Comparison of ENCODE assay signal across 10 mouse cellular contexts in the genomic region with DNA sequence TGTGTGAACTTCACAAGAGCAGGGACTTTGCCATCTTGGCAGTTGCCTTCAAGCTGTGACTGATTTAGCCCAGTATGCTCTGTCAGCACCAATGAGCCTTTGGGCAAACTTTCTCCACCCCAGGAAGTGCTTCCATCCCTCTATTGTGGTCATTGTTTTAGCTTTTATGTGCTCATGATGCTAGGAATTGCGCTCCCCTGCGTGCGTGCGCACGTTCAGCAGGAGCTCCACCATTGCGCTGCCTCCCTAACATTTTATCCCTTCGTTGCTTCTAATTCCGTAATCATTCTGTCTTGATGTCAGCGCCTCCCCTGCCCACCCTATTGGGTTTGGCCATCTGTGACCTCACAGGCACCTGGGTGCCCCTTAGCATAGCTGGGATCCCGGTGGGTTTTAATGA. TPM values are rescaled to one million over a fixed set of nuclear protein-coding genes. Genes with fewer than 3 reads are reported as not detected.
A peak's percentile ranks its signal among the peaks of the same experiment; 100 is the strongest.
DNase-seq lines count a peak whose midpoint lies in the region; ATAC-seq and TF ChIP-seq lines count a peak whose summit lies in the region.
"Had no signal": no experiment of that assay in that cellular context is flagged by ENCODE, and none has a peak within 500 bp of the region (broad histone marks: within the 10 kb centered on the region; RNA-seq: fewer than 3 reads in every experiment).

No protein-coding gene starts in this region.

- no peaks in the 10 kb centered on the region for H3K9me3 ChIP-seq in liver, embryonic 12.5 days (replicated peaks)

- no peaks in the 10 kb centered on the region for H3K79me2 ChIP-seq in heart, adult 2 months (replicated peaks; ENCODE audit: control insufficient read depth, insufficient read depth, low read length)

- peak overlapping the region; percentile 98; the same call in 1 of the 2 replicates for H3K4me3 ChIP-seq in heart, adult 2 months
- peak overlapping the region; percentile 86 for H3K4me3 ChIP-seq in testis, adult 2 months (ENCODE audit: control insufficient read depth, low read depth, low read length)
- peak overlapping the region; percentile 87 for H3K4me3 ChIP-seq in liver, embryonic 12.5 days

- TF ChIP-seq POLR2A in heart, adult 2 months (IDR thresholded peaks at IDR 0.05; ENCODE audit: insufficient read depth, low read depth, low read length): no peak
- TF ChIP-seq POLR2A in testis, adult 2 months (IDR thresholded peaks at IDR 0.05; ENCODE audit: control insufficient read depth, low read depth, low read length): peak; percentile 52; the same call in 1 of the 2 replicates

- H3K27ac ChIP-seq in heart, adult 2 months: no peak overlapping the region
- 0 out of 2 replicates have a peak overlapping the region, but pooled peaks have one; percentile 14 for H3K27ac ChIP-seq in testis, adult 2 months (ENCODE audit: control insufficient read depth, insufficient read depth, low read depth, low read length)
- peak overlapping the region; percentile 92; the same call in 1 of the 2 replicates for H3K27ac ChIP-seq in liver, embryonic 12.5 days

- H3K4me1 ChIP-seq in heart, adult 2 months (ENCODE audit: control insufficient read depth, insufficient read depth, low read length): peaks cover 9% of the 10 kb centered on the region
- H3K4me1 ChIP-seq in testis, adult 2 months (ENCODE audit: control insufficient read depth, insufficient read depth, low read length): peaks cover 3% of the 10 kb centered on the region
- peaks cover 22% of the 10 kb centered on the region for H3K4me1 ChIP-seq in liver, embryonic 12.5 days

- TF ChIP-seq EP300 in heart, adult 2 months (IDR thresholded peaks at IDR 0.05; ENCODE audit: insufficient read depth, low read depth, low read length): no peak

- H3K36me3 ChIP-seq in heart, adult 2 months (ENCODE audit: control insufficient read depth, insufficient read depth, low read length): no peaks in the 10 kb centered on the region
- H3K36me3 ChIP-seq in testis, adult 2 months (ENCODE audit: control insufficient read depth, insufficient read depth, low read length): no peaks in the 10 kb centered on the region
- peaks cover 40% of the 10 kb centered on the region for H3K36me3 ChIP-seq in liver, embryonic 12.5 days

- H3K9ac ChIP-seq in heart, adult 2 months (ENCODE audit: low read depth, low read length): no peak overlapping the region
- peak overlapping the region; percentile 95 for H3K9ac ChIP-seq in liver, embryonic 12.5 days

- peak overlapping the region; percentile 78 for H3K4me2 ChIP-seq in liver, embryonic 12.5 days

- TF ChIP-seq CTCF in heart, adult 2 months (IDR thresholded peaks at IDR 0.05): no peak
- TF ChIP-seq CTCF in testis, adult 2 months (IDR thresholded peaks at IDR 0.05; ENCODE audit: control insufficient read depth, insufficient read depth, insufficient replicate concordance, low read depth, low read length): no peak

- H3K27me3 ChIP-seq in heart, adult 2 months (ENCODE audit: control insufficient read depth, insufficient read depth, low read length): no peaks in the 10 kb centered on the region
- H3K27me3 ChIP-seq in testis, adult 2 months (ENCODE audit: control insufficient read depth, insufficient read depth, low read length): no peaks in the 10 kb centered on the region
- H3K27me3 ChIP-seq in liver, embryonic 12.5 days (replicated peaks): peaks cover 22% of the 10 kb centered on the region

- intact Hi-C loops in heart, adult 2 months (cut with DNase I): loop anchor here (2.0 kb wide), 1 partner anchor 78 kb away; no protein-coding TSS in a partner anchor
- intact Hi-C loops in heart, postnatal 25 days (cut with DNase I): loop anchor here (2.0 kb wide), 1 partner anchor 78 kb away; no protein-coding TSS in a partner anchor

- WGBS in heart, adult 2 months: 96% methylated on average over 10 of the region's 10 CpGs
- 90% methylated on average over 10 of the region's 10 CpGs for WGBS in liver, embryonic 12.5 days (ENCODE audit: insufficient replicate concordance)

- no peak for ATAC-seq in liver, embryonic 12.5 days
- ATAC-seq in megakaryocyte progenitor cell, adult 5-6 weeks (replicated peaks; ENCODE audit: poor library complexity): no peak
- no peak for ATAC-seq in activated CD4-positive, CD25-positive, alpha-beta regulatory T cell, adult 4 months

- DNase-seq in heart, adult 2 months: no peak
- no peak for DNase-seq in heart, postnatal 25 days (ENCODE audit: low spot score)
- no peak for DNase-seq in testis, postnatal 14 days (ENCODE audit: low spot score)
- no peak for DNase-seq in urinary bladder, adult 18-20 months (ENCODE audit: low spot score in 2 of 2)
- DNase-seq: right cerebral cortex, postnatal 25 days had no signal

RNA-seq across cellular contexts. Expression of a gene that starts 1.3 kb away (rescaled TPM):
- total RNA-seq in heart, adult 2 months (2021): 10 to 100 TPM; 19.2 to 23.9 TPM
- polyA plus RNA-seq in heart, adult 2 months (2012; rRNA removed): 35.9 and 40.0 TPM in 2 replicates
- total RNA-seq in heart, postnatal 25 days (2021): 10 to 100 TPM; 14.8 to 15.2 TPM
- 131 and 135 TPM in 2 replicates for polyA plus RNA-seq in testis, adult 2 months (2012; rRNA removed)
- 23.1 and 27.2 TPM in 2 replicates for polyA plus RNA-seq in liver, embryonic 12.5 days (2016; fragmentation: Nextera tagmentation; extraction: Ambion mirVana)
- total RNA-seq in megakaryocyte progenitor cell, adult 5-6 weeks (2015): 1.2 and 1.3 TPM in 2 replicates
- total RNA-seq in megakaryocyte progenitor cell, adult 5-6 weeks (2017): 2.2 and 12.2 TPM in 2 replicates
- 1 to 10 TPM in 1 of 2 experiments, under 1 TPM in 1; 0.92 to 1.5 TPM for polyA plus RNA-seq in activated CD4-positive, CD25-positive, alpha-beta regulatory T cell, adult 4 months (2017; shearing (Covaris generic))

RNA-seq across cellular contexts. Expression of a gene that starts 25.3 kb away (rescaled TPM):
- total RNA-seq in heart, adult 2 months (2021): not detected
- polyA plus RNA-seq in heart, adult 2 months (2012; rRNA removed): not detected in 2 replicates
- not detected for total RNA-seq in heart, postnatal 25 days (2021)
- polyA plus RNA-seq in testis, adult 2 months (2012; rRNA removed): 0.19 and 0.21 TPM in 2 replicates
- not detected in 2 replicates for polyA plus RNA-seq in liver, embryonic 12.5 days (2016; fragmentation: Nextera tagmentation; extraction: Ambion mirVana)
- total RNA-seq in megakaryocyte progenitor cell, adult 5-6 weeks (2015): not detected in 2 replicates
- total RNA-seq in megakaryocyte progenitor cell, adult 5-6 weeks (2017): not detected in 2 replicates
- not detected for polyA plus RNA-seq in activated CD4-positive, CD25-positive, alpha-beta regulatory T cell, adult 4 months (2017; shearing (Covaris generic))
- total RNA-seq: megakaryocyte-erythroid progenitor cell, adult 5-6 weeks had no signal

RNA-seq across cellular contexts. Expression of a gene that starts 36.8 kb away (rescaled TPM):
- 10 to 100 TPM; 26.7 to 32.1 TPM for total RNA-seq in heart, adult 2 months (2021)
- 21.2 and 25.9 TPM in 2 replicates for polyA plus RNA-seq in heart, adult 2 months (2012; rRNA removed)
- 10 to 100 TPM; 24.3 to 34.0 TPM for total RNA-seq in heart, postnatal 25 days (2021)
- polyA plus RNA-seq in testis, adult 2 months (2012; rRNA removed): 0.53 and 0.96 TPM in 2 replicates
- polyA plus RNA-seq in liver, embryonic 12.5 days (2016; fragmentation: Nextera tagmentation; extraction: Ambion mirVana): 0.42 and 0.94 TPM in 2 replicates
- not detected in 2 replicates for total RNA-seq in megakaryocyte progenitor cell, adult 5-6 weeks (2015)
- 0.12 TPM in 1 of 2 replicates, not detected in the other for total RNA-seq in megakaryocyte progenitor cell, adult 5-6 weeks (2017)
- polyA plus RNA-seq in activated CD4-positive, CD25-positive, alpha-beta regulatory T cell, adult 4 months (2017; shearing (Covaris generic)): not detected

Comparison
In these comparisons a context has a peak if more than half of its experiments do, and no peak if none do; other contexts are left out.
1. RNA of a gene that starts 36.8 kb away (polyA plus RNA-seq): 21.2 to 25.9 TPM in heart, adult 2 months; 0.53 to 0.96 TPM in testis, adult 2 months, 0.42 to 0.94 TPM in liver, embryonic 12.5 days and not detected in activated CD4-positive, CD25-positive, alpha-beta regulatory T cell, adult 4 months; every median in the first group is over 10 times any median in the second.
2. Peak in every context shown above with its lines, with median percentiles within 50 percentile points of each other: H3K4me3 ChIP-seq.